Mouse (Mus musculus) megakaryocyte, embryonic 14.5 days (primary cell): ENCODE data around the gene Olfr46.
"Not testable (repeated sequence)": the region's sequence is repeated elsewhere in the genome, so short reads cannot be mapped to it uniquely, and the experiment has no call there.

Source experiments
- FLI1 ChIP-seq: IDR thresholded peaks from 2 replicates; pipeline ENCODE4 v1.6.1; 2012; ENCODE audit warnings: low read length, inconsistent platforms, mixed read lengths
- GATA1 ChIP-seq: IDR thresholded peaks from 3 replicates; pipeline ENCODE4 v1.6.1; 2012; ENCODE audit warnings: mixed read lengths, low read length, inconsistent platforms, borderline replicate concordance

GRCm38 (mm10) chr7:140600969-140601368 lies at the start of gene Olfr46:
- TF ChIP-seq GATA1, FLI1: not testable (repeated sequence)
